Mouse (Mus musculus): ENCODE data around the gene Actr10. TPM values are rescaled to one million over a fixed set of nuclear protein-coding genes. Genes with fewer than 3 reads are reported as not detected.

The Actr10 gene
- polyA plus RNA-seq, 1 experiment = 146 TPM

GRCm38 (mm10) chr12:71001456-71001855 is 63.8 kb downstream of the Actr10 start:
- no peak overlapping the region for H3K27ac ChIP-seq (ENCODE audit: insufficient read depth, low read length)
- H3K36me3 ChIP-seq (ENCODE audit: control insufficient read depth, insufficient read depth, low read length, poor library complexity, severe bottlenecking) = peaks cover 35% of the 10 kb centered on the region
- H3K9ac ChIP-seq (ENCODE audit: low read depth, poor library complexity, severe bottlenecking) = no peak overlapping the region
- H3K27me3 ChIP-seq (ENCODE audit: control insufficient read depth, insufficient read depth, low read length, poor library complexity, severe bottlenecking) = no peaks in the 10 kb centered on the region
- TF ChIP-seq POLR2A (IDR thresholded peaks at IDR 0.05; ENCODE audit: insufficient read depth, low read length) (no peak), EP300 (IDR thresholded peaks at IDR 0.05; ENCODE audit: insufficient read depth, low read depth, low read length) (no peak), CTCF (IDR thresholded peaks at IDR 0.05; ENCODE audit: low read depth, low read length) (no peak)
- peaks cover 2% of the 10 kb centered on the region for H3K4me1 ChIP-seq (ENCODE audit: control insufficient read depth, insufficient read depth, low read length)
- no peaks in the 10 kb centered on the region for H3K9me3 ChIP-seq (replicated peaks; ENCODE audit: control insufficient read depth, insufficient read depth, low read length, poor library complexity, severe bottlenecking)
- H3K4me3 ChIP-seq (ENCODE audit: low read depth, low read length) = no peak overlapping the region

- TF ChIP-seq EP300 (IDR thresholded peaks at IDR 0.05; ENCODE audit: insufficient read depth, low read depth, low read length) = no peak
- TF ChIP-seq CTCF (IDR thresholded peaks at IDR 0.05; ENCODE audit: low read depth, low read length) = no peak
- no peak for TF ChIP-seq POLR2A (IDR thresholded peaks at IDR 0.05; ENCODE audit: insufficient read depth, low read length)
- no peaks in the 10 kb centered on the region for H3K27me3 ChIP-seq (ENCODE audit: control insufficient read depth, insufficient read depth, low read length, poor library complexity, severe bottlenecking)
- peaks cover 2% of the 10 kb centered on the region for H3K4me1 ChIP-seq (ENCODE audit: control insufficient read depth, insufficient read depth, low read length)
- no peak overlapping the region for H3K4me3 ChIP-seq (ENCODE audit: low read depth, low read length)
- H3K27ac ChIP-seq (ENCODE audit: insufficient read depth, low read length) = no peak overlapping the region
- no peak overlapping the region for H3K9ac ChIP-seq (ENCODE audit: low read depth, poor library complexity, severe bottlenecking)
- H3K36me3 ChIP-seq (ENCODE audit: control insufficient read depth, insufficient read depth, low read length, poor library complexity, severe bottlenecking) = peaks cover 50% of the 10 kb centered on the region
- H3K9me3 ChIP-seq (replicated peaks; ENCODE audit: control insufficient read depth, insufficient read depth, low read length, poor library complexity, severe bottlenecking) = no peaks in the 10 kb centered on the region
These were observed 66.2 kb downstream of the Actr10 start for GRCm38 (mm10) chr12:71003760-71004426.

GRCm38 (mm10) chr12:71006141-71006540 is 68.5 kb downstream of the Actr10 start:
- H3K4me3 ChIP-seq (ENCODE audit: low read depth, low read length) = no peak overlapping the region
- H3K4me1 ChIP-seq (ENCODE audit: control insufficient read depth, insufficient read depth, low read length) = peaks cover 2% of the 10 kb centered on the region
- TF ChIP-seq CTCF (IDR thresholded peaks at IDR 0.05; ENCODE audit: low read depth, low read length) (no peak), POLR2A (IDR thresholded peaks at IDR 0.05; ENCODE audit: insufficient read depth, low read length) (no peak)
- peaks cover 53% of the 10 kb centered on the region for H3K36me3 ChIP-seq (ENCODE audit: control insufficient read depth, insufficient read depth, low read length, poor library complexity, severe bottlenecking)
- no peaks in the 10 kb centered on the region for H3K27me3 ChIP-seq (ENCODE audit: control insufficient read depth, insufficient read depth, low read length, poor library complexity, severe bottlenecking)
- H3K9me3 ChIP-seq (replicated peaks; ENCODE audit: control insufficient read depth, insufficient read depth, low read length, poor library complexity, severe bottlenecking) = no peaks in the 10 kb centered on the region
- no peak overlapping the region for H3K27ac ChIP-seq (ENCODE audit: insufficient read depth, low read length)
- H3K9ac ChIP-seq (ENCODE audit: low read depth, poor library complexity, severe bottlenecking) = no peak overlapping the region

- TF ChIP-seq EP300 (IDR thresholded peaks at IDR 0.05; ENCODE audit: insufficient read depth, low read depth, low read length) = no peak
- TF ChIP-seq CTCF (IDR thresholded peaks at IDR 0.05; ENCODE audit: low read depth, low read length) = no peak
- no peak for TF ChIP-seq POLR2A (IDR thresholded peaks at IDR 0.05; ENCODE audit: insufficient read depth, low read length)
- H3K27ac ChIP-seq (ENCODE audit: insufficient read depth, low read length) = no peak overlapping the region
- no peak overlapping the region for H3K9ac ChIP-seq (ENCODE audit: low read depth, poor library complexity, severe bottlenecking)
- no peak overlapping the region for H3K4me3 ChIP-seq (ENCODE audit: low read depth, low read length)
- H3K36me3 ChIP-seq (ENCODE audit: control insufficient read depth, insufficient read depth, low read length, poor library complexity, severe bottlenecking) = peaks cover 55% of the 10 kb centered on the region
- peaks cover 2% of the 10 kb centered on the region for H3K4me1 ChIP-seq (ENCODE audit: control insufficient read depth, insufficient read depth, low read length)
- H3K9me3 ChIP-seq (replicated peaks; ENCODE audit: control insufficient read depth, insufficient read depth, low read length, poor library complexity, severe bottlenecking) = no peaks in the 10 kb centered on the region
- H3K27me3 ChIP-seq (ENCODE audit: control insufficient read depth, insufficient read depth, low read length, poor library complexity, severe bottlenecking) = no peaks in the 10 kb centered on the region
These were observed 69.2 kb downstream of the Actr10 start for GRCm38 (mm10) chr12:71006901-71007300.

GRCm38 (mm10) chr12:71009769-71010168 is 72.1 kb downstream of the Actr10 start:
- no peak overlapping the region for H3K4me3 ChIP-seq (ENCODE audit: low read depth, low read length)
- H3K27me3 ChIP-seq (ENCODE audit: control insufficient read depth, insufficient read depth, low read length, poor library complexity, severe bottlenecking) = no peaks in the 10 kb centered on the region
- no peaks in the 10 kb centered on the region for H3K9me3 ChIP-seq (replicated peaks; ENCODE audit: control insufficient read depth, insufficient read depth, low read length, poor library complexity, severe bottlenecking)
- H3K27ac ChIP-seq (ENCODE audit: insufficient read depth, low read length) = no peak overlapping the region
- TF ChIP-seq POLR2A (IDR thresholded peaks at IDR 0.05; ENCODE audit: insufficient read depth, low read length) = no peak
- no peak for TF ChIP-seq EP300 (IDR thresholded peaks at IDR 0.05; ENCODE audit: insufficient read depth, low read depth, low read length)
- no peak for TF ChIP-seq CTCF (IDR thresholded peaks at IDR 0.05; ENCODE audit: low read depth, low read length)
- no peak overlapping the region for H3K9ac ChIP-seq (ENCODE audit: low read depth, poor library complexity, severe bottlenecking)
- H3K4me1 ChIP-seq (ENCODE audit: control insufficient read depth, insufficient read depth, low read length) = no peaks in the 10 kb centered on the region
- H3K36me3 ChIP-seq (ENCODE audit: control insufficient read depth, insufficient read depth, low read length, poor library complexity, severe bottlenecking) = peaks cover 58% of the 10 kb centered on the region

Other genes starting within 250 kb of the Actr10 start
- gene Frmd6, start 112.3 kb upstream of the Actr10 start, polyA plus RNA-seq (2011; ENCODE audit: insufficient read depth, insufficient read length, low read depth, missing spikeins) = 26.6 and 30.5 TPM in 2 replicates
- 421 and 456 TPM in 2 replicates for gene Psma3, start 36.8 kb downstream of the Actr10 start, polyA plus RNA-seq (2011; ENCODE audit: insufficient read depth, insufficient read length, low read depth, missing spikeins)
- 21.0 and 21.9 TPM in 2 replicates for gene Arid4a, start 78.1 kb downstream of the Actr10 start, polyA plus RNA-seq (2011; ENCODE audit: insufficient read depth, insufficient read length, low read depth, missing spikeins)
- gene Tomm20l, start 173.6 kb downstream of the Actr10 start, polyA plus RNA-seq (2011; ENCODE audit: insufficient read depth, insufficient read length, low read depth, missing spikeins) = 2.5 TPM in 1 of 2 replicates, not detected in the other
- gene Timm9, start 198.8 kb downstream of the Actr10 start, polyA plus RNA-seq (2011; ENCODE audit: insufficient read depth, insufficient read length, low read depth, missing spikeins) = 60.7 and 69.3 TPM in 2 replicates
- 34.4 and 36.2 TPM in 2 replicates for gene 2700049A03Rik, start 199.0 kb downstream of the Actr10 start, polyA plus RNA-seq (2011; ENCODE audit: insufficient read depth, insufficient read length, low read depth, missing spikeins)